Mouse (Mus musculus) cerebellum, adult 2 months (tissue): Measurements from ENCODE around the gene Slc10a7.

ENCODE experiments used
- CTCF ChIP-seq: fragments of 200-500 bp; IDR thresholded peaks from 2 replicates; pipeline ENCODE4 v1.5.1; 2011; ENCODE audit warnings: low read depth, mild to moderate bottlenecking, control low read depth, low read length, moderate library complexity, borderline replicate concordance; ENCODE audit not compliant: insufficient read depth
- POLR2A ChIP-seq: fragments of 200-500 bp; IDR thresholded peaks from 2 replicates; pipeline ENCODE4 v1.6.1; 2011; ENCODE audit warnings: low read length, control low read depth, borderline replicate concordance; ENCODE audit not compliant: insufficient read depth

GRCm38 (mm10) chr8:78659617-78660187 lies 150.6 kb downstream of the Slc10a7 start:
- no peak for TF ChIP-seq CTCF
- no peak for TF ChIP-seq POLR2A
